Mouse (Mus musculus): ENCODE measurements around the gene Pax5.

Pax5 gene

GRCm38 (mm10) chr4:44705151-44705550 is 5.1 kb downstream of the Pax5 start:
- no peak for DNase-seq

- DNase-seq = peak; percentile 47
Observed at GRCm38 (mm10) chr4:44704369-44704745, 5.9 kb downstream of the Pax5 start.

DNA sequence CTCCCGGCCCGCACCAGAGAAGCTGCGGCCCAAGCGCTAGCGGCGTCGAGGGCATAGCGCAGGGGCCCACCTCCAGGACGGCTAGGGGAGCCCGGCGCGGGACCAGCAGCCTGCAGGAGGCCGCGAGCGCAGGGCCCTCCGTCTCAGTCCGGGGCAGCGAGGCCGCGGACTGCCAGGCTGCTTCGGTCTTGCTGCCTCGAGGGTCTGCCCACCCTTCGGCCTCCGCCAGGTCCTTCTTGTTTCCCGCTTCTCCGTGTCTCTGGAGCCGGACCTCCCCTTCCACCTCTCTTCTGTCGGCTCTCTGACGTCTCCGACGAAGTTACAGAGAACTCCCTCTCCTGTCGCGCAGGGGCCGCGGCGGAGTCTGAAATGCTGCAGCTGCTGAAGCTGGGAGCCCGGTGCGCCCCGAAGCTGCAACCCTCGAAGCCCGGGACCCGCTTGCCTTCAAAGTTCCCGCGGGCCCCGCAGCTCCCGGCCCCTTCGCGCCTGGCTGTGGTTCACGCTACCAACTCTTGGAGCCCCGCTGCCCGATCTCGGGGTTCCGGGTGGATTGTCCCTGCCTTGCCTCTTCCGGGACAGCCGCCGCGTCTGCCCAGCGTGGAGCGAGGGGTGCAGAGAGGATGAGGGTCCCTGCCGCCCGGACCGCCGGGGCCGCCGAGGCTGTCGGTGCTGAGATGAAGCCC is 6.5 kb downstream of the Pax5 start:
- no peak for DNase-seq

DNA sequence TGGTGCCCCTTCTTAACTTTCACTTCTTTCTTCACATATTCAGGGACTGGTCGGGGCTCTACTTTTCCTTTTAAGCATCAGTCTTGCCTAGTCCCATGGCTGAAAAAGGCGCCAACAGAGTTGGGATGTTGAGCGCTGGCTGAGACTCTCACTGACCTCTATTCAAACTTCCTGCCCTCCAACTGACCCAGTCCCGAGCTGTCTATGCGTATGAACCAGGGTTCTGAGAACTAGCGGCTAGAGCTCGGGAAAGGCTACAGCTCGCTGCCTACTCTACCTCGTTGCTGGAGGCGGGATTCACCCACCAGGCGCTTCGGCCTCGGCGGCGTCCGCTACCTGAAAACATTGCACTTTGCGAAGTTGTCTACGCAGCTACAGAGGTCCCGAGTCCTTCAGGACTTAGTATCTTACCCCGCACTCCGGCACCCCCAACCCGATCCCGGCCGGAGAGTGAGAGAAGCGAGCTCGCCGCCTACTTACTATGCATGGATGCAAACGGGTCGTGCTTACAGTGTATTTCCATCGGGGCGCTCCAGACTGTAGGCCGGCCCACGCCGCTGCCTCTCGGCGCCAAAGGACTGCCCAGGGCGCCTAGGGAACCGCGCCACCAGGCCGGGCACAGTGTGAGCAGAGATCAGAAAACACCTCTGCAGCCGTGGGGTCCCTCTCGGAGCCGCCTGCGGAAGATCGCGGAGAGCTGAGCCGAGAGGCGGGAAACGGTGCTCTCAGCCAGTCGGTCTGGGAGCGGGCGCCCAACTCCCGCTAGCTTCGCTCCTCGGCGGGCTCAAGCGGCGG is 7.2 kb downstream of the Pax5 start:
- no peak for DNase-seq

GRCm38 (mm10) chr4:44702011-44702527 is 8.2 kb downstream of the Pax5 start:
- peak; percentile 14 for DNase-seq

DNA sequence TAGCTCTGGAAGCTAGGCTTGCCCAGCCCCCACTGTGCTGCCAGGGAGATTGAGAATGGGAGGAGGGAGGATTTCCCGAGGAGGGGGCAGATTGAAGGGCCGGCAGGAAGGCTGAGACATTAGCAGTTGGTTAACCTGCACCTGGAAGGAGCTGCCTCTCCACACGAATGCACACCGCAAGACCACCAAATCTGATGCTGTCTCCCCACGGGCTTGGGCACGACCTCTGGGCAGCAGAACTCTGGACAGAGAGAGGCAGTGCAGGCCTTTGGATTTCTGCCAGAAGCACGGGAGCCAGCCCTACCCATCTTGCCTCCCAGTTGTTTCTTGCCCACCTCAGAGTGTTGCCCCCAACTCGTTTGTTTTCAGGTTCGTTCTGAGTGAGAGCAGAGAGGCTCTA is 8.8 kb downstream of the Pax5 start:
- no peak for DNase-seq

GRCm38 (mm10) chr4:44696676-44697075 is 13.6 kb downstream of the Pax5 start:
- DNase-seq = no peak

- no peak for DNase-seq
Observed at GRCm38 (mm10) chr4:44694369-44694768, 15.9 kb downstream of the Pax5 start.

DNA sequence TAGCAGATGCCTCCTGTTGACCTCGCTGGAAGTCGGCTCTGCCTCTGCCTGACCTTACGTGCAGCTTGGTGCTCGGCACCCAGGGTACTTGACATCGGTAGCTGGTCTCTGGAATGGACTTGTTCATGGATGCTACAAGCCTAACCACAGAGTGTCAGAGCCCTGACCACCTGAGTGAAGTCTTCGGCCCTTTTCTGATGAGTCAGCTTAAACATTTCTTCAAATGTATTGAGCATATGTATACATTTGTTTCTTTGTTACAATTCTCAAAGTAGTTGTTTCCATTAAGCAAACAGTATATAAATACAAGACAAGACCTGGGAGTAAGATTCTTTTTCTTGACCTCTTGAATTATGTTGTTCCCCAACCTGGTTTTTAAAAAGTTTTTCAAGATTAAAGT is 24.7 kb downstream of the Pax5 start:
- no peak for DNase-seq

GRCm38 (mm10) chr4:44680242-44680897 is 29.9 kb downstream of the Pax5 start:
- no peak for DNase-seq

GRCm38 (mm10) chr4:44678641-44679040 is 31.6 kb downstream of the Pax5 start:
- DNase-seq = no peak

DNA sequence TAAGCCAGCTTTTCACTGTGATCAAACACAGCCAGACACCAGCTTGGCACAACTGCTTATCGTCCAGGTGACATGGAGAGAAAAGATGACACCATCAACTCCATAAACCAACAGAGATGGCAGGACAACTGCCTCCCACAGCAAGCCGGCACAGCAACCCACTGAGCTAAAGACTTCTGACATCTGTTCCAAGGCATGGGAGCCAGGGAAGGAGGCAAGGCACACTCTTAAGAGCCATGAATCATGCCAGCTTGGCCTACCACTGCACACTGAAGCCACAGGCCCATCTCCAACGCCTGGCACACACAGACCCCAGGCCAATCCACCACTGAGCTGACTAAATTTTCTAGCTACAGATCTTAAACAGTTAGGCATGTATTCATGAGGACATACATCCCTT is 32.3 kb downstream of the Pax5 start:
- no peak for DNase-seq

DNA sequence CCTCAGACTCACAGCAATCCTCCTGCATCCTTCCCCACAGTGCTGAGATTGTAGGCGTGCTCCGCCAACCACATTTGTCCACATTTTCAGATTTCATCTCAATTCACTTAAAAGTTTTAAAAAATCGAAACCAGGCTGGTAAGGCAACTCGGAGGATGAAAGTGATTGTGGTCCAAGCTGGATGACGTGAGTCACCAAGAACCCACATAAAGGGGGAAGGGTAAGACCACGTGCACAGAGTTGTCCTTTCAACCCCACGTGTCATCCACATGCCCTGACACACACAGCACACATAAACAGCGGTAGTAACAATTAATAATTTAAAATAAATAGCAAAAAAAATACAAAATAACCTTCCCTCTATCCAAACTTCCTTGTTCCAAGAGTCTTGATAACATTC is 35.3 kb downstream of the Pax5 start:
- DNase-seq = no peak

- no peak for DNase-seq
Observed at GRCm38 (mm10) chr4:44673726-44674125, 36.6 kb downstream of the Pax5 start.

DNA sequence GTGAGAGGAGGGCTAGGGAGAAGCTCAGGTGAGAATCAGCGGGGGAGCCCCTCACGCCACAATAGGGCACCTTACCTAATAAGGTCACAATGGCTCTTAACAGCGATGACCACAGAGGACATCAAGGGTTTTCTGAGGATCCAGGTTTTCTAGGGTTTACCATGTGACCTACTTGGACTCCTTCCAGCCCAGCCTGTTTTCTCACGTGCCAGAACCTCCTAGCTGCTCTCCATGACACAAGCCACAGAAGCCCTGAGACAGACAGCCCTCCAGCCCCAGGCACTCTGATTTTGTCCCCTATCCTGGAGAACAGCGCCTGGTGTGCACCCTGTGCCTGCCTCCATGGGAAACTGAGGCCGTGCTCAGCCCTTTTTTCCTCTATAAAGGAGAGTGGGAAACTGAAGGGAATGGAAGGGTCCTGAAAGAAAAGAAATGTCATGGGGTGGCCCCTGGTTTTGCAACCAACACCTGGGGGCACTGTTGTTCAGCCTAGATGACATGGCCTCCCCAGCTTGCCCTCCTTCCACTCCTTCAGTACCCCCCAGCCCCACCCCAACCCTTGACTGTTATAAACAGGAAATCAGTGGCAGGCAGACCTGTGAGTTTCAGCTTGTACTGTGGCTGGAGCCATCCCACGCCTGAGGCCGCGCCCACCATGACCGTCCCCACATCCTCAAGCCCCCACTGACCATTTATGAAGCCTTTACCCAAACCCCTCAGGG is 37.9 kb downstream of the Pax5 start:
- DNase-seq = no peak

DNA sequence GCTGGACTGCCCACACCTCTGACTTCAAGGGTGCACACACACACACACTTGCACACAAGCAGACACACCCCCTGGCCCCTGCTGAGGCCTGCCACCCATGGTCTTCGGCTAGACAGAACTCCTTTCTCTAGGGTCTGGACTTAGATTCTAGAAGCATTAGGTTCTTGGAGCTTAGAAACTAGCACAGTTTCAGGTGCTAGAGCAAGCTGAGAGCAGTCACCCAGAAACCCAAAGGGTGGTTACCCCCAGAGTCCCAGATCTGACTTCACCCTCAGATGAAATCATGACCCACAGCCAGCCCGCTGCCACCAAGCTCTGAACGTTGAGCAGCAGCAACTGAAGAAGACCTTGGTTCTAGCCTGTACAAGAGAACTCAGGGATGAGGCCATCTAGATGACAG is 38.8 kb downstream of the Pax5 start:
- DNase-seq = no peak

GRCm38 (mm10) chr4:44671035-44671434 is 39.3 kb downstream of the Pax5 start:
- DNase-seq = no peak

- no peak for DNase-seq
Observed at GRCm38 (mm10) chr4:44670380-44670779, 39.9 kb downstream of the Pax5 start.

- no peak for DNase-seq
Observed at GRCm38 (mm10) chr4:44669485-44670181, 40.7 kb downstream of the Pax5 start.

DNA sequence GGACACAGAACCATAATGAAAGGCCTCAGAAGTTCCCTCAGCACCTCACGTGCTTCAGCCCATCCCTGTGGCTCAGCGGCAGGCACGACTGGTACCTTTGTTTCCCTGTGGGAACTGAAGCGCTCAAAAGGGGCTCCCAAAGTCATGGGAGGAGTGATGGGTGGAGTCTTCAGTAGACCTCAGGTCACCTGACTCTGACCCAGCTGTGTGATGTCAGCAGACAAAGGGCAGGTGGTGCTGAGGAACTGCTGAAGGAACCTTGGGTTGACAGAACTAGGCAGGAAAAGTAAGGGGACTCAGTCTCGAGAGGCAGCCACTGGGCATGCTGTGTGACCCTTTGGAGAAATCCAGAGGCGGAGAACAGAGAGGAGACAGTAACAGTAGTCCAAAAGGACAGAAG is 41.7 kb downstream of the Pax5 start:
- DNase-seq = no peak

GRCm38 (mm10) chr4:44668172-44668571 is 42.1 kb downstream of the Pax5 start:
- no peak for DNase-seq

- no peak for DNase-seq
Observed at GRCm38 (mm10) chr4:44667369-44667768, 42.9 kb downstream of the Pax5 start.

DNA sequence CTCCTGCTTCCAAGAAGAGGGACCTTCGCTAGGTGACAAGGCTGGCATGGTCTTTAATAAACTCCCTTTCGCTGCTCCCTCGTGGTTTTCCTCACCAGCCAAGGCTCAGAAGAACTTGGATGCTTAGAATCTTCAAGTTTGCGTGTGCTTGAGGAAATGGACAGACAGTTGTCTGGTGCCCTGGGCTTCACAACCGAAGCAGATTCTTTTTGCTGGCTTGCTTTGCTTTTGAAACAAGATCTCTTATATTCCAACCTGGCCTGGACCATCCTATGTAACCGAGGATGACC is 45.6 kb downstream of the Pax5 start:
- no peak for DNase-seq
